Mouse (Mus musculus) cortical plate, adult 2 months (tissue): Measurements from ENCODE around the gene Tmem107.

Experiments
- CTCF ChIP-seq: fragments of 200-500 bp; IDR thresholded peaks from 2 replicates; pipeline ENCODE4 v1.5.1; 2011; ENCODE audit warnings: mild to moderate bottlenecking, control low read depth, low read length; ENCODE audit not compliant: insufficient read depth; ENCODE audit errors: extremely low read depth
- POLR2A ChIP-seq: fragments of 200-500 bp; IDR thresholded peaks from 2 replicates; pipeline ENCODE4 v1.6.1; 2011; ENCODE audit warnings: mild to moderate bottlenecking, low read length, control low read depth; ENCODE audit not compliant: insufficient read depth; ENCODE audit errors: extremely low read depth

GRCm38 (mm10) chr11:69100639-69101360, 30.2 kb downstream of the Tmem107 start:
- TF ChIP-seq CTCF: no peak
- no peak for TF ChIP-seq POLR2A
